Mouse (Mus musculus) neural tube, embryonic 15.5 days (tissue): ENCODE measurements around the gene Acap1. TPM values are rescaled to one million over a fixed set of nuclear protein-coding genes. Genes with fewer than 3 reads are reported as not detected.
"Not testable (repeated sequence)": the region's sequence is repeated elsewhere in the genome, so short reads cannot be mapped to it uniquely, and the experiment has no call there.

Experiments
- ATAC-seq: fragments of 200-750 bp; cut with Nextera tagmentation; 2 replicates; pipeline ENCODE4 v1.8.0; 2017; ENCODE audit warnings: mild to moderate bottlenecking, moderate TSS enrichment, moderate library complexity; ENCODE audit not compliant: low FRiP score
- H3K27ac ChIP-seq: fragments of 300-500 bp; sonication (generic); replicated peaks from 2 replicates; pipeline ENCODE4 v1.5.1; 2015; ENCODE audit warnings: mild to moderate bottlenecking, inconsistent platforms
- H3K27me3 ChIP-seq: fragments of 300-500 bp; sonication (generic); replicated peaks from 2 replicates; pipeline ENCODE4 v1.6.1; 2015; ENCODE audit warnings: inconsistent platforms
- H3K36me3 ChIP-seq: fragments of 300-500 bp; sonication (generic); 2 replicates; pipeline ENCODE4 v1.6.1; 2015; ENCODE audit warnings: inconsistent platforms
- H3K4me1 ChIP-seq: fragments of 300-500 bp; sonication (generic); 2 replicates; pipeline ENCODE4 v1.6.1; 2015; ENCODE audit warnings: inconsistent platforms
- H3K4me2 ChIP-seq: fragments of 300-500 bp; sonication (generic); 2 replicates; pipeline ENCODE4 v1.6.1; 2015; ENCODE audit warnings: inconsistent platforms, mild to moderate bottlenecking, moderate library complexity
- H3K4me3 ChIP-seq: fragments of 300-500 bp; sonication (generic); replicated peaks from 2 replicates; pipeline ENCODE4 v1.5.1; 2015; ENCODE audit warnings: mild to moderate bottlenecking, inconsistent platforms
- H3K9ac ChIP-seq: fragments of 300-500 bp; sonication (generic); replicated peaks from 2 replicates; pipeline ENCODE4 v1.6.1; 2015; ENCODE audit warnings: mild to moderate bottlenecking, inconsistent platforms
- H3K9me3 ChIP-seq: fragments of 300-500 bp; sonication (generic); replicated peaks from 2 replicates; pipeline ENCODE4 v1.6.1; 2016; ENCODE audit warnings: inconsistent platforms
- WGBS: fragments of 180-500 bp; shearing (Covaris S2); methylation state at CpG from one replicate; pipeline ENCODE4 v1.1.7; 2015; ENCODE audit warnings: mixed read lengths; 5-methylcytosine and 5-hydroxymethylcytosine counted together
- polyA plus RNA-seq: library from polyadenylated mRNA; unstranded; fragments of >200 nt; fragmentation: Nextera tagmentation; extraction: Ambion mirVana; gene quantifications from 2 replicates; pipeline ENCODE4 v1.2.1, GENCODE M21; 2015

Gene Acap1
- polyA plus RNA-seq, 1 experiment from 2014 or later = 0.40 TPM

DNA sequence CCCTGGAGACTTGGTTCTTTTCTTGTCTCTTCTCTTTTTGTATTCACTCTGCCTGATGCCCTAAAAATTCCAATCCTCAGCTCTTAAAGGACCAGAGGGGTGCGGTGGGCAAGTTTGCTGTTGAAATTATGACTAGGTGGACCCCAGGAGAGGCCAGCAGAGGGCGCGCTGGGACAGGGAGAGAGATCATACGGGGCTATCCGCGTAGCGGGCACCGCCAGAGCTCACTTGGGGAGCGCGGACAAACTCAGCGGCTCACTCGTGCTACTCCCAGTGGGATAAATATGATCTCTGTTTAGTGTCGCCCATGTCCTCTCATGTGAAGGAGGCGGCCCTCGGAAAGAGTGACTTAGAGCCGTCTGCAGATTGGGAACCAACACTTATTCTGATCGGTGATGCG, 38.8 kb upstream of the Acap1 start:
- no peaks in the 10 kb centered on the region for H3K9me3 ChIP-seq
- no peaks in the 10 kb centered on the region for H3K36me3 ChIP-seq
- WGBS = under 1% methylated on average over 18 of the region's 18 CpGs
- peak overlapping the region; percentile 48 for H3K4me2 ChIP-seq
- H3K9ac ChIP-seq = 0 out of 2 replicates have a peak overlapping the region, but pooled peaks have one; percentile 20
- no peak overlapping the region for H3K27ac ChIP-seq
- peak overlapping the region; percentile 1; the same call in 1 of the 2 replicates for H3K4me3 ChIP-seq
- H3K27me3 ChIP-seq = peaks cover 34% of the 10 kb centered on the region
- peaks cover 34% of the 10 kb centered on the region for H3K4me1 ChIP-seq
- ATAC-seq = peak; percentile 33; the same call in 1 of the 2 replicates

GRCm38 (mm10) chr11:69933066-69933465, 37.7 kb upstream of the Acap1 start:
- no peak for ATAC-seq
- no peaks in the 10 kb centered on the region for H3K9me3 ChIP-seq
- peaks cover 23% of the 10 kb centered on the region for H3K27me3 ChIP-seq
- H3K4me3 ChIP-seq = no peak overlapping the region
- H3K4me1 ChIP-seq = peaks cover 34% of the 10 kb centered on the region
- no peak overlapping the region for H3K4me2 ChIP-seq
- H3K27ac ChIP-seq = no peak overlapping the region
- H3K9ac ChIP-seq = no peak overlapping the region
- WGBS = 78% methylated on average over 4 of the region's 4 CpGs
- H3K36me3 ChIP-seq = no peaks in the 10 kb centered on the region

DNA sequence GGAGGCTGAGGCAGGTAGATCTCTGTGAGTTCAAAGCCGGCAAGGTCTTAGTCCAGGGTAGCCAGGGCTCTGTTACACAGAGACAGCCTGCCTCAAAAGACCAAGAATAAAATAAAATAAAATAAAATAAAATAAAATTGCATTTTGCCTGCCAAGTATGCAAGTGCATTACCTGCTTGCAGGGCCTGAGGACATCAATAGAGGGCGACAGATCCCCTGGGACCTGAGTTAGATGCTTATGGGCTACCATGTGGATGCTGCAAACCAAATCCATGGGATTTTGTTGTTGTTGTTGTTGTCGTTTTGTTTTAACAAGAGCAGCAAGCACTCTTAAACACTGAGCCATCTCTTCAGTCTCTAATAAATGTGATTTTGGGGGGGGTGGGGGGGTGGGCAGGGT, 36.9 kb upstream of the Acap1 start:
- WGBS = 51% methylated on average over 3 of the region's 3 CpGs
- Histone ChIP-seq H3K9ac (no peak overlapping the region), H3K27me3 (peaks cover 15% of the 10 kb centered on the region), H3K27ac (no peak overlapping the region), H3K4me1 (peaks cover 30% of the 10 kb centered on the region), H3K4me3 (no peak overlapping the region), H3K36me3 (no peaks in the 10 kb centered on the region), H3K4me2 (no peak overlapping the region), H3K9me3 (no peaks in the 10 kb centered on the region)
- no peak for ATAC-seq

GRCm38 (mm10) chr11:69931769-69932168, 36.4 kb upstream of the Acap1 start:
- Histone ChIP-seq H3K27me3 (peaks cover 10% of the 10 kb centered on the region), H3K27ac (no peak overlapping the region), H3K9me3 (no peaks in the 10 kb centered on the region), H3K9ac (no peak overlapping the region), H3K36me3 (no peaks in the 10 kb centered on the region), H3K4me3 (no peak overlapping the region), H3K4me2 (no peak overlapping the region), H3K4me1 (peaks cover 26% of the 10 kb centered on the region)
- no peak for ATAC-seq
- WGBS = 74% methylated on average over 8 of the region's 8 CpGs

DNA sequence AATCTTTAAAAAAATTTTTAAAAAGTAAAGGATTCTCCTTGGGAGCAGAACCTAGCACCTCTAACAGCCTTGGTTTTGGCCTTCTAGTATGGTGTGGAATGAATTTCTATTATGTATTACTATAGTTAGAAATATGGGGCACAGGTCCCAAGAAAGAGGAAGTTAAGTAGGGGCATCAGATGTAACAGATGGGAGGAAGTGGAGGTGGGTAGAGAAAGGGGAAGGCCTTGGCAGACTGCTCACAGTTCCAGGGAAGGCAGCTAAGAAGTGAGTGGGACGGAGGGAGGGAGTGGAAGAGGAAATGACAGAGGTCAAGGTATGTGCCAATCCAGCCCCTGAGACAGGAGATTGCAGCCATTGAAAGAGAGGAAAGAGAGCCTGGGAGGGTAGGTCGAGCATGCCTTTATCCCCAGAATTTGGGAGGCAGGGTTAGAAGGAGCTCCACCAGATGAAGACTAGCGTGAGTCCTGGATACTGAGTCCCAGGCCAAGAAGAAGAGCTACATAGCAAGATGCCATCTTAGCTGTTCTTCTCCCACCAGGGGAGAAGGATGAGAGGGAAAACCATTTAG, 35.7 kb upstream of the Acap1 start:
- ATAC-seq = no peak
- H3K27me3 ChIP-seq = peaks cover 4% of the 10 kb centered on the region; the same call in 1 of the 2 replicates
- no peak overlapping the region for H3K4me3 ChIP-seq
- no peak overlapping the region for H3K4me2 ChIP-seq
- no peaks in the 10 kb centered on the region for H3K9me3 ChIP-seq
- peaks cover 18% of the 10 kb centered on the region for H3K4me1 ChIP-seq
- no peak overlapping the region for H3K9ac ChIP-seq
- 70% methylated on average over 3 of the region's 3 CpGs for WGBS
- no peaks in the 10 kb centered on the region for H3K36me3 ChIP-seq
- H3K27ac ChIP-seq = no peak overlapping the region

DNA sequence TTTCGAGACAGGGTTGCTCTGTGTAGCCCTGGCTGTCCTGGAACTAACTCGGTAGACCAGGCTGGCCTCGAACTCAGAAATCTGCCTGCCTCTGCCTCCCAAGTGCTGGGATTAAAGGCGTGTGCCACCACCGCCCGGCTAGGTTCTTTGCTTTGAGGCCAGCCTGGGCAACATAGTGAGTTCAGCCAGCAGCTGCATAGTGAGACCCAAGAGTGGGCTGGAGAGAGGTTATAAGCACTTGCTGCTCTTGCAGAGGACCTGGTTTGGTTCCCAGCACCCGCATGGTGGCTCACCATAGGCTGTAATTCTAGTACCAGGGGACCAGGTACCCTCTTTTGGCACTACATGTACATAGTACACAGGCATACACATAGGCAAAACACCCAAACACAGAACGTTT, 34.8 kb upstream of the Acap1 start:
- H3K9ac ChIP-seq, H3K27me3 ChIP-seq, H3K27ac ChIP-seq, ATAC-seq, H3K4me2 ChIP-seq, H3K9me3 ChIP-seq, H3K36me3 ChIP-seq, H3K4me3 ChIP-seq: not testable (repeated sequence)
- peaks cover 12% of the 10 kb centered on the region for H3K4me1 ChIP-seq
- 92% methylated on average over 8 of the region's 8 CpGs for WGBS

- Histone ChIP-seq H3K27me3 (peaks cover 3% of the 10 kb centered on the region; the same call in 1 of the 2 replicates), H3K27ac (no peak overlapping the region), H3K9ac (no peak overlapping the region), H3K4me3 (no peak overlapping the region), H3K9me3 (no peaks in the 10 kb centered on the region), H3K4me1 (peaks cover 10% of the 10 kb centered on the region), H3K36me3 (no peaks in the 10 kb centered on the region), H3K4me2 (no peak overlapping the region)
- 77% methylated on average over 4 of the region's 4 CpGs for WGBS
- ATAC-seq = no peak
These were observed 34.4 kb upstream of the Acap1 start for GRCm38 (mm10) chr11:69929712-69930111.

DNA sequence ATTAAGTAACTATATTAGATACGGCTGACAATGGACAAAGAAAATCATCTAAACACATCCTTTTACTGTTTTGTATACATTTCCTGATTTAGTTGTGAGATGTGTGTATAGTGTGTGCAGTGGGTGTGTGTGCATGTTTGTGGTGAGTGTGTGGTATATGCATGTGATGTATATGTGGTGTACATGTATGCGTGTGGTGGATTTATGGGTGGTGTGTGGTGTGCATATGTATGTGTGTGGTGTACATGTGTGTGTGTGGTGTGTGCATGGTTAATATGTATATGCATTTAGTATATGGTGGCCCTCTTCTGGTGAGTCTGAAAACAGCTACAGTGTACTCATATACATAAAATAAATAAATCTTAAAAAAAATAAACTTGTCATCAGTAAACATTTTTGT, 32.2 kb upstream of the Acap1 start:
- H3K4me3 ChIP-seq = no peak overlapping the region
- H3K27ac ChIP-seq = no peak overlapping the region
- H3K27me3 ChIP-seq = no peaks in the 10 kb centered on the region
- no peak for ATAC-seq
- H3K9ac ChIP-seq = no peak overlapping the region
- H3K9me3 ChIP-seq = no peaks in the 10 kb centered on the region
- H3K36me3 ChIP-seq = no peaks in the 10 kb centered on the region
- peaks cover 5% of the 10 kb centered on the region for H3K4me1 ChIP-seq
- WGBS = 96% methylated on average over 2 of the region's 2 CpGs
- no peak overlapping the region for H3K4me2 ChIP-seq

- no peak overlapping the region for H3K9ac ChIP-seq
- peak overlapping the region; percentile 87; the same call in 1 of the 2 replicates for H3K4me3 ChIP-seq
- H3K4me1 ChIP-seq = peaks cover 33% of the 10 kb centered on the region
- H3K27ac ChIP-seq = peak overlapping the region; percentile 51
- peak overlapping the region; percentile 63; the same call in 1 of the 2 replicates for H3K4me2 ChIP-seq
- H3K36me3 ChIP-seq = peaks cover 14% of the 10 kb centered on the region
- H3K27me3 ChIP-seq = no peaks in the 10 kb centered on the region
- no peak for ATAC-seq
- H3K9me3 ChIP-seq = no peaks in the 10 kb centered on the region
- 64% methylated on average over 3 of the region's 3 CpGs for WGBS
These were observed 27.5 kb upstream of the Acap1 start for GRCm38 (mm10) chr11:69922796-69923195.

DNA sequence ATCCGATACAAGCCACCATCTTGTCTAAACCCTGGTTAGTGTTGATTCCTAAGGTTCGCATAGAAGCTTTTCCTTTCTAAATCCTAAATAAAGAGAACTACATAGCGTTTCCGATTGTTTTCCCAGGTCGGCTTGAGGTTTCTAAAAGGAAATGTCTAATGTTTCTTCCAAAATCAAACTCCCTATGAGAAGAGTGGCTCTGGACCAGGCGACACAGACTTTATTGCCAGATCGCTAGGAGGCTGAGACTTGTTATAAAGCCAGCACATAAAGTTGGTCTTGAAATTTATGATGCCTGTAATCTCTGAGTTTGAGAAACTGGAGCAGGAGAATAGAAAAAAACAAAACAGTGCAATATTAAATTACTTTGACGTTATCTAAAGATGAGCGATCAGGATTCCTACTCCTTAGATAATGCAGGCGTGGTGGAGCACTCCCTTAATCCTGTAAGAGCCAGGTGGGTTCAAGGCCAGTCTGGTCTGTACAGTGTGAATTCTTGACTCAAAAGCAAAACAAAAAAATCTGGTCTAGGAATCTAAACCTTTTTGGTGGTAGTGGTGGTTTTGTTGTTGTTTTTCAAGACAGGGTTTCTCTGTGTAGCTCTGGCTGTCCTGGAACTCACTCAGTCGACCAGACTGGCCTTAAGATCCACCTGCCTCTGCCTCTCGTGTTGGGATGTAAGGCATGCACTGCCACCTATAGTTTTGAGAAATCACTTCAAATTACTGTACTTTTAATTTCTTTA, 26.8 kb upstream of the Acap1 start:
- H3K9ac ChIP-seq = peak overlapping the region; percentile 54
- H3K27me3 ChIP-seq = no peaks in the 10 kb centered on the region
- H3K27ac ChIP-seq = peak overlapping the region; percentile 92
- peak overlapping the region; percentile 87 for H3K4me3 ChIP-seq
- no peaks in the 10 kb centered on the region for H3K9me3 ChIP-seq
- H3K36me3 ChIP-seq = peaks cover 20% of the 10 kb centered on the region
- WGBS = 3% methylated on average over 12 of the region's 12 CpGs
- peaks cover 35% of the 10 kb centered on the region for H3K4me1 ChIP-seq
- peak overlapping the region; percentile 63 for H3K4me2 ChIP-seq
- ATAC-seq = no peak

- Histone ChIP-seq H3K27me3 (no peaks in the 10 kb centered on the region), H3K27ac (peak within 1 kb of the TSS; percentile 95), H3K4me1 (peaks cover 36% of the 10 kb centered on the region), H3K9me3 (no peaks in the 10 kb centered on the region), H3K9ac (peak within 1 kb of the TSS; percentile 92), H3K4me3 (peak within 1 kb of the TSS; percentile 87), H3K36me3 (peaks cover 28% of the 10 kb centered on the region), H3K4me2 (peak within 1 kb of the TSS; percentile 95)
- peak; percentile 97 for ATAC-seq
- WGBS = under 1% methylated on average over 78 of the region's 78 CpGs
These were observed 26.0 kb upstream of the Acap1 start, which contains the start of gene Eif5a for GRCm38 (mm10) chr11:69921114-69922011. Gene Eif5a, minus strand, starts transcription at chr11:69921958.
